Mouse (Mus musculus): Measurements from ENCODE around the gene Psmb5.

DNA sequence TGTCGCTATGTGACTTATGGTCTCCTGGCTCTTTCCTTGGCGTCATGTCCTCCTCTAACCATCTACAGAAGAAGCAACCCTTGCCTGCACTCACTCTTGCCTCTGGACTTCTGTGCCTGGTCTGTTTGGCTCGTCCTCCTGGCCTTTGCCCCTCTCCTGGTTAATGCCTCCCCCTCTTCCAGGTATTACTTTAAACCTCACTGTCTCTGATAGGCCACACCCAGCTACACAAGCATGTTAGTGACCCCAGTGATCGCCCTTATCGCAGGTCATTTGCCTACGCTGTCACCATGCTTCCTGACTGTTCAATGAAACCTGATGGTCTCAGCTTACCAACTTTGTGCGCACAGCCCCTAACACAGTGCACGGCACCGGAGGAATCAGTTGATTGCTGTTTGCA lies 35.3 kb downstream of the Psmb5 start:
- no peak for TF ChIP-seq CTCF (IDR thresholded peaks at IDR 0.05; ENCODE audit: control insufficient read depth, insufficient read depth, insufficient read length)
- no peak for TF ChIP-seq MAX (IDR thresholded peaks at IDR 0.05)
- no peak for TF ChIP-seq MYOD1 (IDR thresholded peaks at IDR 0.05; ENCODE audit: control insufficient read depth, insufficient read length, low read depth)
- no peak for TF ChIP-seq USF1 (IDR thresholded peaks at IDR 0.05; ENCODE audit: low read depth)
- TF ChIP-seq FOSL1 (IDR thresholded peaks at IDR 0.05; ENCODE audit: insufficient read depth, low read length, poor library complexity, severe bottlenecking), result no peak
